Mouse (Mus musculus) kidney, postnatal 0 days (tissue): Measurements from ENCODE around the gene Fam192a. TPM values are rescaled to one million over a fixed set of nuclear protein-coding genes. Genes with fewer than 3 reads are reported as not detected.

ENCODE experiments used
- ATAC-seq: fragments of 200-750 bp; cut with Nextera tagmentation; replicated peaks from 2 replicates; pipeline ENCODE4 v1.8.0; 2017; ENCODE audit warnings: low read depth, moderate number of reproducible peaks, moderate TSS enrichment, moderate library complexity; ENCODE audit not compliant: low FRiP score
- DNase-seq: peaks from one replicate; pipeline ENCODE4 v3.0.0-alpha.2; 2016; ENCODE audit warnings: low spot score
- H3K27ac ChIP-seq: fragments of 300-500 bp; sonication (generic); 2 replicates; pipeline ENCODE4 v1.5.1; 2014; ENCODE audit warnings: mild to moderate bottlenecking
- H3K27me3 ChIP-seq: fragments of 300-500 bp; sonication (generic); 2 replicates; pipeline ENCODE4 v1.6.1; 2014; ENCODE audit warnings: low read length, mixed read lengths; ENCODE audit not compliant: insufficient read depth
- H3K36me3 ChIP-seq: fragments of 300-500 bp; sonication (generic); 2 replicates; pipeline ENCODE4 v1.6.1; 2014; ENCODE audit warnings: low read length, mixed read lengths; ENCODE audit not compliant: insufficient read depth
- H3K4me1 ChIP-seq: fragments of 300-500 bp; sonication (generic); replicated peaks from 2 replicates; pipeline ENCODE4 v1.6.1; 2014; ENCODE audit warnings: antibody characterized with exemption, low read length, mixed read lengths; ENCODE audit not compliant: insufficient read depth
- H3K4me2 ChIP-seq: fragments of 300-500 bp; sonication (generic); 2 replicates; pipeline ENCODE4 v1.6.1; 2014; ENCODE audit warnings: mild to moderate bottlenecking, low read length, moderate library complexity, mixed read lengths
- H3K4me3 ChIP-seq: fragments of 300-500 bp; sonication (generic); replicated peaks from 2 replicates; pipeline ENCODE4 v1.5.1; 2014; ENCODE audit warnings: low read depth, low read length
- H3K9ac ChIP-seq: fragments of 300-500 bp; sonication (generic); 2 replicates; pipeline ENCODE4 v1.6.1; 2014; ENCODE audit warnings: low read depth, low read length
- H3K9me3 ChIP-seq: fragments of 300-500 bp; sonication (generic); replicated peaks from 2 replicates; pipeline ENCODE4 v1.6.1; 2016; ENCODE audit warnings: low read length, inconsistent platforms, mixed read lengths
- CTCF ChIP-seq: IDR thresholded peaks from 2 replicates; pipeline ENCODE4 v1.5.1; 2016; ENCODE audit warnings: antibody characterized with exemption, low read depth, mild to moderate bottlenecking, moderate library complexity
- WGBS: fragments of 180-500 bp; shearing (Covaris S2); extraction: QIAGEN DNeasy Blood & Tissue Kit; methylation state at CpG from one replicate; pipeline ENCODE4 v1.1.7; 2014; 5-methylcytosine and 5-hydroxymethylcytosine counted together
- polyA plus RNA-seq: library from polyadenylated mRNA; unstranded; fragments of >200 nt; fragmentation: Nextera tagmentation; extraction: Ambion mirVana; gene quantifications from 2 replicates; pipeline ENCODE4 v1.2.1, GENCODE M21; 2015

Gene Fam192a
- polyA plus RNA-seq, 1 experiment from 2014 or later, result 64.1 TPM

- no peak for TF ChIP-seq CTCF
- 93% methylated on average over 7 of the region's 7 CpGs for WGBS
- no peak overlapping the region for H3K4me3 ChIP-seq
- no peaks in the 10 kb centered on the region for H3K27me3 ChIP-seq
- H3K4me2 ChIP-seq, result no peak overlapping the region
- no peaks in the 10 kb centered on the region for H3K9me3 ChIP-seq
- H3K4me1 ChIP-seq, result no peaks in the 10 kb centered on the region
- no peak overlapping the region for H3K27ac ChIP-seq
- H3K36me3 ChIP-seq, result peaks cover 48% of the 10 kb centered on the region
- no peak for ATAC-seq
- no peak overlapping the region for H3K9ac ChIP-seq
- DNase-seq, result no peak
These were observed 19.8 kb downstream of the Fam192a start for GRCm38 (mm10) chr8:94581820-94582483.

- no peak for TF ChIP-seq CTCF
- no peaks in the 10 kb centered on the region for H3K9me3 ChIP-seq
- ATAC-seq, result no peak
- no peak overlapping the region for H3K4me3 ChIP-seq
- 91% methylated on average over 4 of the region's 4 CpGs for WGBS
- H3K9ac ChIP-seq, result no peak overlapping the region
- DNase-seq, result no peak
- no peaks in the 10 kb centered on the region for H3K27me3 ChIP-seq
- H3K4me2 ChIP-seq, result no peak overlapping the region
- no peaks in the 10 kb centered on the region for H3K4me1 ChIP-seq
- peaks cover 51% of the 10 kb centered on the region for H3K36me3 ChIP-seq
- H3K27ac ChIP-seq, result no peak overlapping the region
These were observed 26.6 kb downstream of the Fam192a start for GRCm38 (mm10) chr8:94575148-94575547.

- Histone ChIP-seq H3K9ac (no peak overlapping the region), H3K4me2 (no peak overlapping the region), H3K4me1 (no peaks in the 10 kb centered on the region), H3K36me3 (peaks cover 46% of the 10 kb centered on the region), H3K9me3 (no peaks in the 10 kb centered on the region), H3K4me3 (no peak overlapping the region), H3K27ac (no peak overlapping the region), H3K27me3 (no peaks in the 10 kb centered on the region)
- ATAC-seq (no peak), DNase-seq (no peak)
- 89% methylated on average over 16 of the region's 16 CpGs for WGBS
- TF ChIP-seq CTCF, result no peak
These were observed 27.5 kb downstream of the Fam192a start for GRCm38 (mm10) chr8:94574159-94574907.

GRCm38 (mm10) chr8:94571896-94572295, 29.9 kb downstream of the Fam192a start:
- DNase-seq (no peak), ATAC-seq (no peak)
- Histone ChIP-seq H3K9ac (no peak overlapping the region), H3K4me3 (no peak overlapping the region), H3K36me3 (peaks cover 34% of the 10 kb centered on the region), H3K9me3 (no peaks in the 10 kb centered on the region), H3K4me1 (peaks cover under 1% of the 10 kb centered on the region; the same call in 1 of the 2 replicates), H3K4me2 (no peak overlapping the region), H3K27ac (no peak overlapping the region), H3K27me3 (no peaks in the 10 kb centered on the region)
- WGBS, result 60% methylated on average over 2 of the region's 2 CpGs
- no peak for TF ChIP-seq CTCF

- no peak for DNase-seq
- WGBS, result 67% methylated on average over 1 of the region's 1 CpGs
These were observed 32.4 kb downstream of the Fam192a start for GRCm38 (mm10) chr8:94569419-94569818.

GRCm38 (mm10) chr8:94568098-94568497, 33.7 kb downstream of the Fam192a start:
- no peak overlapping the region for H3K4me3 ChIP-seq
- H3K9ac ChIP-seq, result no peak overlapping the region
- H3K27ac ChIP-seq, result no peak overlapping the region
- no peak for DNase-seq
- WGBS, result 84% methylated on average over 8 of the region's 8 CpGs
- peaks cover 3% of the 10 kb centered on the region; the same call in 1 of the 2 replicates for H3K4me1 ChIP-seq
- H3K9me3 ChIP-seq, result no peaks in the 10 kb centered on the region
- no peak for ATAC-seq
- H3K27me3 ChIP-seq, result no peaks in the 10 kb centered on the region
- H3K4me2 ChIP-seq, result no peak overlapping the region
- 0 out of 2 replicates have a peak, but pooled peaks cover under 1% of the 10 kb centered on the region for H3K36me3 ChIP-seq
- no peak for TF ChIP-seq CTCF

More at GRCm38 (mm10) chr8:94569419-94569818, 32.4 kb downstream of the Fam192a start:
- H3K9ac ChIP-seq, result no peak overlapping the region
- ATAC-seq, result no peak
- no peak overlapping the region for H3K4me3 ChIP-seq
- H3K9me3 ChIP-seq, result no peaks in the 10 kb centered on the region
- H3K4me1 ChIP-seq, result peaks cover 3% of the 10 kb centered on the region; the same call in 1 of the 2 replicates
- no peaks in the 10 kb centered on the region for H3K27me3 ChIP-seq
- no peak overlapping the region for H3K27ac ChIP-seq
- no peak overlapping the region for H3K4me2 ChIP-seq
- H3K36me3 ChIP-seq, result peaks cover 13% of the 10 kb centered on the region
- TF ChIP-seq CTCF, result no peak
